Mouse (Mus musculus) urinary bladder, postnatal 25 days (tissue): Measurements from ENCODE around the gene Sap30l.
A peak's percentile ranks its signal among the peaks of the same experiment; 100 is the strongest.
"Not testable (repeated sequence)": the region's sequence is repeated elsewhere in the genome, so short reads cannot be mapped to it uniquely, and the experiment has no call there.

Experiments used
- DNase-seq: peaks from one replicate; pipeline ENCODE4 v3.0.0; 2022; ENCODE audit warnings: low spot score

The Sap30l gene

GRCm38 (mm10) chr11:57800266-57800951 lies 1.0 kb upstream of the Sap30l start:
- no peak for DNase-seq

DNA sequence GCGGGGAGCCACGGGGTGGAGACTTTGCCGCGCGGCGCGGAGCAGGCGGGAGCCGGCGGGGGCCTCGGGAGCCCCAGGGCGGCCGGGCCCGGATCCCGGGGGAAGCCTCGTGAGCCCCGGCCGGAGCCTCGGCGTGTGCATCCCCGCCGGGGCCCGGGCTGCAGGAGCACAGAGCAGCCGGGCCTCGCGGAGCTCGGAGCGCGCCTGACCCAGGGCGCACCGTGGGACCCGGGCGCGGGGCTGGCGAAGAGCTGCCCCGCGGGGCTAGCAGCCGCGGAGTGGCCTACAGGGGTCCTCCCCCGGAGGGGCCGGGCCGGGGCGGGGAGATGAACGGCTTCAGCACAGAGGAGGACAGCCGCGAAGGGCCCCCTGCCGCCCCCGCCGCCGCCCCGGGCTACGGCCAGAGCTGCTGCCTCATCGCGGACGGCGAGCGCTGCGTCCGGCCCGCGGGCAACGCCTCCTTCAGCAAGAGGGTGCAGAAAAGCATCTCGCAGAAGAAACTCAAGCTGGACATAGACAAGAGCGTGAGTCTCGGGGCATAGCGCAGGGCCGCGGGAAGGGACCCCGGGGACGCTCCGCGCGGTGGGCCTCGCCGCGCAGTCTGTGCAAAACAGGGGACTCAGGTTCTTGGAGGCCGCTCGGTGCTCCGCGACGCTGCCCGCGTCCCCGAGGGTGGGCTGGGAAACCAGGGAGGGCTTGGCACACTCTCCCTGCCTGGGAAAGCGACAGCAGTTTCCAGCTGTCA lies 501 bp downstream of the Sap30l start:
- DNase-seq = peak; percentile 64

DNA sequence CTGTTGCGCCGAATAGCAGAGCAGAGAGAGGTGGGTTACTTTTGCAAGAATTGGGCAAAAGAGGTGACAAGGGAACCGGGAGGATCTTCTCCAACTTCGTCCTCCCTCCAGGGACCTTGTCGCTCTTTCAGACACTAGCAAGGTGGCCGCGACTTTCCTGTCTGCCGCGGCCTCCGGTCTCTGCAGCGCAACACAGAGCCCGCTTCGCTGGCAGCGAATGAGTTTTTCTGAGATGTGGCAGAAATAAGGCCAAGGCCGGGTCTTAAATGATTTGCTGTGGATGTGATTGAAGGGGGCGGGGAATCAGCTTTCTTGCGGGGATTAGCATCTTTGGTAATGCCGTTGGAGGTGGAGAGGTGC lies 1.1 kb downstream of the Sap30l start:
- no peak for DNase-seq

DNA sequence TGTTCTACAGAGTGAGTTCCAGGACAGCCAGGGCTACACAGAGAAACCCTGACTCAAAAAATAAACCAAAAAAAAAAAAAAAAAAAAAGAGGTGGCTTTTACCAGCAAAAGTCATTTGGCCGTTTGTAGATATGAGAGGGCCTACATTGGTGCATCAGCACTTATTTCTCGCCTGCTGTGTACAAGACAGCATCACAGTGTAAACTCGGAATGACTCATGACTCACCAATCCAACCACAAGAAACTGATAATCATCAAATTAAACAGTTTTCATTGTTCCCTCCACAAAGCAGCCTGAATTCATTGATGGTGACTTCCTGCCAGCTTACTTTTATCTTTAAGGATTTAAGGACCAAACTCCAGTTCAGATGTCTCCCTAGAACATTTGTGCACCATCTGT lies 3.6 kb downstream of the Sap30l start:
- no peak for DNase-seq

DNA sequence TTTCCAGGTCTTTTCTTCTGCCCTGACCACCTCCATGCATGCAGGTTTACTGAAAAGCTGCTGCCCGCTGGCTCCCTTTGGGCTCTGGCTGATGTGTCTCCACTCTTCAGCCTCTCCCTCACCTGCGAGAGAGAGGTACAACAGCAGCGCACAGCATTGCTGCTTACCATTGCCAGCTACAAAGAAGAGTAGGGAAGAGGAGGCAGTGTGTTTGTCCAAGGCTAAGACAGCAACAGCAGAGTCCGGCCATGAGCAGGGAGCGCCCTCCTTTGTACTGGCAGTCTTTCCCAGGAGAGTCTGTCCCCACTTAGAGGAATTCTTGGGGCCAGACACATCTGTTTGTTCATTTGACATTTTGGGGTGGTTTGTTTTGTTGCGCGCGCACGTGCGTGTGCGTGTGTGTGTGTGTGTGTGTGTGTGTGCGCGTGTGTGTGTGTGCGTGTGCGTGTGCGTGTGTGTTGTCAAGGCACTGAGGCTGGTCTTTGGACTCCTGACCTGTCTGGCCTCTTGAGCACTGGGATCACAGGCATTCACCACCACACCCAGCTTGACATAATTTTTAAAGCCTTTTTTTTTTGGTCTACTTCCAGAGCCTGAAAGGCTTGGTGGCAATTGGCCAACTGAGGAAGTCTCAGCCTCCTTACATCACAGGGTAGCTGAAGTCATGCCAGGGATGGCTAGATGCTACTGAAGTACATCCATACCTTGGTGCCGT lies 7.7 kb downstream of the Sap30l start:
- no peak for DNase-seq

GRCm38 (mm10) chr11:57809732-57810098 lies 8.3 kb downstream of the Sap30l start:
- DNase-seq = no peak

- no peak for DNase-seq
Observed at GRCm38 (mm10) chr11:57811006-57811405, 9.6 kb downstream of the Sap30l start.

- DNase-seq = no peak
Observed at GRCm38 (mm10) chr11:57812212-57812611, 10.8 kb downstream of the Sap30l start.

DNA sequence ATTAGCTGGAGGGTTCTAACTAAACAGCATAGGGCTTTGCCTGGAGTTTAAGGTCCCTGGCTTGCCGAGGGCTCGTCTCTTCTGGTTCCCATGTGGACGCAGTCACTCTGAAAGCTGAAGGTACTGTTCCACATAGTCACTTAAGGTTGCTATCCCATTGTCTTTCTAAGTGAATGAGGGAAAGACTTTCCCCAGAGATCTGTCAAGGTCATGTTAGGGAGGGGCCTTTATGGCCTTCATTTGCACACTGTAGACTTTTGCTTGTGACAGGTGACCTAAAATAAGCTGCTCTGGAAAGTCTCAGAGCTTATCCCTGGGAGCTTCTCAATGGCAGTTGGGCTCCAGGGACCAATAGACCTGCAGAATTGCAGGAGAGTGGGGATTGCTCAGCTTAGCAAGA lies 12.2 kb downstream of the Sap30l start:
- no peak for DNase-seq

DNA sequence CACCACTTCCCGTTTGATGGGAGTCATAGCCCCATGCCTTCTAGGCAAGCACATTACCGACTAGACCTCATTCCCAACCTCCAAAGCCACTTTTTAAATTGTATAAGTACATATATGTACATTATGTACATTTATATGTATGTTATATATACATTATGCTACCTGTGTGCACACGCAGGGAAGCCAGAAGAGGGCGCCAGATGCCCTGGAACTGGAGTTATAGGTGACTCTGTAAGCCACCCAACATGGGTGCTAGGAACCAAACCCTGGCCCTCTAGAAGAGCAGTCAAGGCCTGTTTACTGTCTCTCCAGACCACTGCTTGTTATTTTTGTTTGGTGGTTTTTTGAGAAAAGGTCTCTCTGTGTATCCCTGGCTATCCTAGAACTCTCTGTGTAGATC lies 16.8 kb downstream of the Sap30l start:
- no peak for DNase-seq

DNA sequence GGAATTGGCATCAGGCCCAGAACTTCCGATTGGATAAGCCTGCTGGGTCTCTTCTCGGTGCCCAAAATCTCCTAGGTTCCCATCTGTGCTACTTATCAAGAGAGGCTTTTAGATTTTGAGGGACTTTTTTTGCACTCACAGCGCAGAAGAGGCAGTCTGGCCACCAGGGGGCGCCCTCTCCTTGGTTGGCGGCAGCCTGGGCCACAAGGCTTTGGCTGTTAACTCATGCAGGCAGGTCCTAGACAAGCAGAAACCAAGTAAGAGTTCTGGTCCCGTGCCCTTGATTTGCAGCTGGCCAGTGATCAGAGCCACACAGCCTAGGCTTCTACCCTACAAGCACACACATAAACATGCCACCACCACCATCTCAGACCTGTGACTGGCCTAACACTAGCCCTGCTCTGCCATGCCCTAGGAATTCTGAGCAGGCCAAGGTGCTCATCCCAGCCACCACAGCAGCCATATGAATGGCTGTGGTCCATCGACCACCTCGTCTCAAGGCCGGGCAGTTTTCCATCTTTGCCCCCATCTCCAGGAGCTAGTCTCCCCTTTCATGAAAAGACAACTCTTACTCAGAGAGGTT lies 18.7 kb downstream of the Sap30l start:
- peak; percentile 93 for DNase-seq

- not testable (repeated sequence) for DNase-seq
Observed at GRCm38 (mm10) chr11:57823159-57823558, 21.7 kb downstream of the Sap30l start.

- no peak for DNase-seq
Observed at GRCm38 (mm10) chr11:57823714-57824113, 22.3 kb downstream of the Sap30l start.

DNA sequence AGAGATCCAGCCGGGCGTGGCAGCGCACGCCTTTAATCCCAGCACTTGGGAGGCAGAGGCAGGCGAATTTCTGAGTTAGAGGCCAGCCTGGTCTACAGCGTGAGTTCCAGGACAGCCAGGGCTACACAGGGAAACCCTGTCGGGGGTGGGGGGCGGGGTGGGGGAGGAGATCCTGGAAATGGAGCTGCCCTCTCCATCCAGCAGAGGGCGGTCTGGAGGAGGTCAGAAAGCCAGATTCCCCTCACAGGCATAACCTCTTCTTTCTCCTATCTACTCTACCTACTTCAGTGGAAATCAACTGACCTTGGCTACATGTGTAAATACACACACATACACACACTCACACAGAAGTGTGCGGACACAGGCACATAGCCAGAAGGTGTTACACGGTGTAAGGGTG lies 23.8 kb downstream of the Sap30l start:
- DNase-seq = not testable (repeated sequence)

DNA sequence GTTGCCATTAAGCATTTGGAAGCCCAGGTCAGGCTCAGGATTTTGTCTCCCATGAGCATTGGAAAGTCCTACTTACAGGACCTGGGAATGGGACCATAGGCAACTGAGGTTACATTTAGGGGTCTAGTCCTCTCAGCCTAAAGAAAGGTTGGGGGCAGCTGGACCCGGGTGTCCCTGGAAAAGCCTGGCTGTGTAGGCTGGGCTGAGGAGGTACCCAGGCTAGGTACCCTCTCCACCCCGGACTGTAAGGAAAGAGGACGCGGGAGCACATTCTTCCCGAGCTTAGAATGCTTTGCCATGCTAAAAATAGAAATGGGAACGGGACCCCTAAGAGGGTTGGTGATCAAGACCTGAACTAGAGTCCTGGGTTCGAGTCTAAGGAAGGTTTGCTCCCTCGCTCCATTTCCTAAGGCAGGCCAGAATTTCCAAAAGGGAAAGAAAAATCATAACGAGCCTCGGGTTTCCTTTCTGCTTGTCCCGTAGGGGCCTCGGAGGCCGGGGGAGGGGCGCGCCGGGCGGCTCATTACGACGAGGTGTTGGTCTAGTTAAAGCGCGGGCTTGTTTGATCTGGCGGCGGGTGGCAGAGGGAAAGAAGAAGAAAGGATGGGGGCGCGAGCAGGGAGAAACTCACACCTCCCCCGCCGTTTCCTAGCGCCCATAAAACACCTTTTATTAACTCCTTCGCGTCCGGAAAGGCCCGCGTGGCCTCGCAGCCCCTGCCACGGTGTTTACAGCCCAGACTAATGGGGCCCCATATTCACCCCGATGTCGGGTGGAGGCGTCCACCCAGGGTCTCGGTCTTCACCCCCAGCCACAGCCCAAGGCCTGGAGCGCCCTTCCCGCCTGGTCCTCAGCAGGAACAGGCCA lies 25.8 kb downstream of the Sap30l start:
- no peak for DNase-seq

DNA sequence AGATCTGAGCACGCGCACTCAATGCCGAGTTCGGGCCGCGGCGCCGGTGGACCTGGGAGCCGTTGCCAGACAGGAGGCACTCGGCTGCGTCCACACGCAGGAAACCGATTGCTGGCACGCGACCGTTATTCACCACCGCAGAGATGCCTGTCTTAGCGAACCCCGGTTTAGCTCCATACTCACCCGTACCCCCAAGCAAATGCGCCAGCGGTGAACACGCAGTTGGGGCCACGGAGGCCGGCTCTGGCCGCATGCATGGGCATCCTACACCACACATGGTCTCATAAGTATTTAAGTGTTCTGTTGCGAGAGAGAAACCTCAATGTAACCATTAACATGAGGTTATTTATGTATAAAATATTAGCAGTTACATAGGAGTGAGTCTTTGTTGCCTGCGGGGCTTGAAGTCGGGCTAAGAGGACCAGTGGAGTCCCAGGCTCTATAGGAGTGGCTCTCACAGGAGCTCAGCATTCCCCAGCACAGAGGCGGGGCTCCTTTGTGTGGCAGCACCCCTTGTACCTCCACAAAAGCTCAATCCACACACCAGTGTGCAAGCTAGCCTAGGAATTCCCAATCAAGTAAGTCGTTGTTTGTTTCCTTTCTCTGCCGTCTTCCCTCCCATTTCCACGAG lies 26.6 kb downstream of the Sap30l start:
- DNase-seq = no peak

DNA sequence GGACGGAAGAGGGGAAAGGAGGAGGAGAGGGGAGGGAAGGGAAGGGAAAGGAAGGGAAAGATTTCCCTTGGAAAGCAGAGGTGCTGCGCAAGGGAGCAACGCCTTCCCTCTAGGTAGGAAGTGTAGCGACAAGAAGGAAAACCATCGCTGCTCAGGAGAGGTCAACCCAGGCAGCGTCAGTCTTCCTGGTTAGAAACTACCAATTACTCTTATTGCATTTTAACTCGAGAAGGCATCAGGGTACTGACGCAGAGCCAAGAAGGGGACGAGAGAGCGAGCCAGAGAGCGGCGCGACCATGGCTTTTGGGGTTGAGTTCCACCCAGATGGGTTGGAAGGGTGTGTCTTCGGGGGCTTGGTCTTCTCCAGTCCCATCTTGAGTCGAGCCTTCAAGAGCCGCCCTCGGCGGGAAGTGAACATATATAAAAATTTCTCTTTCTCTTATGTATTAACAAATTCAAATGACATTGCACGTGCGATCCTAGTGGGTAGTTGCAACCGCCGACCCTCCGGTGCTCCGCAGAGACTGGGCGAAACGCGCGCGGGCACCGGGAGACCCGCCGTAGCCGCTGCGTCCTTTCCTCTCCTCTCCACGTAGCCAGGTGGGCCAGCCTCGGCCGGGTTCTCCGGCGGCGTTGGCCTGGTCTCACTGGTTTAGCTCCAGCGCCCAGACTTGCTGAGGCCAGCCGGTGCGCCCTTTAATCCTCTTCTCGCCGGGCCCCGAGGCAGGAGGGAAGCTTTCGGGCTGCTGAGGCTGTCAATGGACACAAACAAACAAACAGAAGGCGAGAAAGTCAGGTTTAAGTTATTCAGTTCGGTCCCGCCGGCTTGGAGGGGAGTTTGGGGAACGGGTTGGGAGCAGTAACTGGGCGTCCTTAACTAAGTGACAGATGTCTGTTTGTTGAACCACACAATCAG lies 27.8 kb downstream of the Sap30l start:
- no peak for DNase-seq

- DNase-seq = no peak
Observed at GRCm38 (mm10) chr11:57829871-57830775, 28.7 kb downstream of the Sap30l start.

- DNase-seq = no peak
Observed at GRCm38 (mm10) chr11:57831281-57831781, 29.9 kb downstream of the Sap30l start.
